In the genomic region with DNA sequence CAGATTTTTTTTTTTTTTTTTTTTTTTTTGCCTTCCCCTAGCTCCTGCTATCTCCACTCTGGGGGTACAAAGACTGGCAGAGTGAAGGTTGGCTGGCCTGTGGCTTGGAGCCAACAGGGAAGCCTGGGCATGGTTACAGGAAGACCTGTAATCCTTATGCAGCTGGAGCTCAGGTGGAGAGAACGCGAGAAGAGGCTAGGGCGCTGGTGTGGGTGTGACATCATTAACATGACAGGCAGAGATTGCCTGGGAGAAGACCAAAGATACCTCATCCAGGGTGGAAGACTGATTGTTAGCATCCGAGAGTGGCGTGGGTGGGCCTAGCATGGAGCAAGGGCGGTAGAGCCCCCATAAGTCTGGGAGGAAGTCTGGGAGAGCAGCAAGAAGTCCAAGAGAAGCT, we compare ENCODE assay signal across 21 mouse cellular contexts. TPM values are rescaled to one million over a fixed set of nuclear protein-coding genes. Genes with fewer than 3 reads are reported as not detected.
DNase-seq lines count a peak whose midpoint lies in the region; ATAC-seq and TF ChIP-seq lines count a peak whose summit lies in the region.
"Had no signal": no experiment of that assay in that cellular context is flagged by ENCODE, and none has a peak within 500 bp of the region (broad histone marks: within the 10 kb centered on the region; RNA-seq: fewer than 3 reads in every experiment).

No protein-coding gene starts in this region.

- no peaks in the 10 kb centered on the region for H3K36me3 ChIP-seq in E14TG2a.4 (ENCODE audit: insufficient read depth, low read length)
- H3K36me3 ChIP-seq in intestine, embryonic 16.5 days (ENCODE audit: control insufficient read depth, insufficient read depth, low read length): no peaks in the 10 kb centered on the region
- 0 out of 2 replicates have a peak, but pooled peaks cover 3% of the 10 kb centered on the region for H3K36me3 ChIP-seq in heart, embryonic 10.5 days
- H3K36me3 ChIP-seq in hindbrain, postnatal 0 days (ENCODE audit: insufficient read depth, low read length): peaks cover 6% of the 10 kb centered on the region; the same call in 1 of the 2 replicates
- H3K36me3 ChIP-seq: embryonic facial prominence, embryonic 12.5 days; heart, embryonic 15.5 days; limb, embryonic 12.5 days; liver, embryonic 13.5 days; lung, embryonic 15.5 days; midbrain, embryonic 13.5 days had no signal

- no peaks in the 10 kb centered on the region for H3K27me3 ChIP-seq in cerebellum, adult 2 months (ENCODE audit: control insufficient read depth, insufficient read depth, low read length)
- H3K27me3 ChIP-seq in E14TG2a.4 (ENCODE audit: insufficient read depth, low read length): peaks cover 63% of the 10 kb centered on the region
- H3K27me3 ChIP-seq in intestine, embryonic 16.5 days (replicated peaks; ENCODE audit: control insufficient read depth, insufficient read depth, low read length): peaks cover 8% of the 10 kb centered on the region
- H3K27me3 ChIP-seq in heart, embryonic 10.5 days (ENCODE audit: insufficient read depth, poor library complexity, severe bottlenecking): peaks cover 79% of the 10 kb centered on the region
- H3K27me3 ChIP-seq in hindbrain, postnatal 0 days (ENCODE audit: insufficient read depth, low read length): no peaks in the 10 kb centered on the region; the same call in 1 of the 2 replicates

- no peak for DNase-seq in cerebellum, adult 2 months
- DNase-seq in kidney, postnatal 10 days: peak; percentile 64
- DNase-seq in heart, embryonic 10.5 days (ENCODE audit: low spot score): no peak
- no peak for DNase-seq in hindbrain, postnatal 0 days (ENCODE audit: low spot score)
- DNase-seq: gastrocnemius, adult 2 months; heart, adult 18-20 months; liver, embryonic 13.5 days; retina, postnatal 1 day; thymus, postnatal 36 days had no signal

- H3K9ac ChIP-seq in intestine, embryonic 16.5 days (ENCODE audit: low read depth, low read length): no peak overlapping the region
- H3K9ac ChIP-seq in hindbrain, postnatal 0 days (replicated peaks; ENCODE audit: low read length): no peak overlapping the region
- H3K9ac ChIP-seq: embryonic facial prominence, embryonic 12.5 days; heart, embryonic 15.5 days; limb, embryonic 12.5 days; liver, embryonic 13.5 days; lung, embryonic 15.5 days; midbrain, embryonic 13.5 days had no signal

- TF ChIP-seq POLR2A in cerebellum, adult 2 months (IDR thresholded peaks at IDR 0.05; ENCODE audit: borderline replicate concordance, insufficient read depth, low read length): no peak

- no peaks in the 10 kb centered on the region for H3K9me3 ChIP-seq in E14TG2a.4 (ENCODE audit: low read length)
- H3K9me3 ChIP-seq in intestine, embryonic 16.5 days (ENCODE audit: control insufficient read depth, low read length): no peaks in the 10 kb centered on the region
- H3K9me3 ChIP-seq in heart, embryonic 10.5 days: no peaks in the 10 kb centered on the region
- no peaks in the 10 kb centered on the region for H3K9me3 ChIP-seq in hindbrain, postnatal 0 days (ENCODE audit: low read length)
- H3K9me3 ChIP-seq: embryonic facial prominence, embryonic 12.5 days; heart, embryonic 15.5 days; limb, embryonic 12.5 days; liver, embryonic 13.5 days; lung, embryonic 15.5 days; midbrain, embryonic 13.5 days had no signal

- 0 out of 2 replicates have a peak overlapping the region, but pooled peaks have one; percentile 16 for H3K27ac ChIP-seq in cerebellum, adult 2 months (ENCODE audit: insufficient read depth, low read length)
- H3K27ac ChIP-seq in intestine, embryonic 16.5 days (ENCODE audit: low read length): peak overlapping the region; percentile 95
- no peak overlapping the region for H3K27ac ChIP-seq in heart, embryonic 10.5 days
- no peak overlapping the region for H3K27ac ChIP-seq in hindbrain, postnatal 0 days
- H3K27ac ChIP-seq: embryonic facial prominence, embryonic 12.5 days; gastrocnemius, adult 2 months; heart, embryonic 15.5 days; limb, embryonic 12.5 days; liver, embryonic 13.5 days; lung, embryonic 15.5 days; macrophage; midbrain, embryonic 13.5 days had no signal

- no peak for TF ChIP-seq CTCF in cerebellum, adult 2 months (IDR thresholded peaks at IDR 0.05; ENCODE audit: borderline replicate concordance, insufficient read depth, low read depth, low read length)
- no peak for TF ChIP-seq CTCF in E14TG2a.4 (conservative IDR thresholded peaks at IDR 0.05; ENCODE audit: low read length)
- no peak for TF ChIP-seq CTCF in hindbrain, postnatal 0 days (IDR thresholded peaks at IDR 0.05; ENCODE audit: low read depth)

- peak overlapping the region; percentile 34; the same call in 1 of the 2 replicates for H3K4me2 ChIP-seq in intestine, embryonic 16.5 days (ENCODE audit: low read depth, low read length)
- no peak overlapping the region for H3K4me2 ChIP-seq in hindbrain, postnatal 0 days (ENCODE audit: low read depth, low read length)
- H3K4me2 ChIP-seq: embryonic facial prominence, embryonic 12.5 days; heart, embryonic 15.5 days; limb, embryonic 12.5 days; liver, embryonic 13.5 days; lung, embryonic 15.5 days; midbrain, embryonic 13.5 days had no signal

- H3K4me3 ChIP-seq in cerebellum, adult 2 months (replicated peaks; ENCODE audit: insufficient read depth, low read depth, low read length): no peak overlapping the region
- H3K4me3 ChIP-seq in E14TG2a.4 (replicated peaks; ENCODE audit: low read length): 0 out of 2 replicates have a peak overlapping the region, but pooled peaks have one; percentile 32
- no peak overlapping the region for H3K4me3 ChIP-seq in intestine, embryonic 16.5 days (ENCODE audit: low read length)
- no peak overlapping the region for H3K4me3 ChIP-seq in heart, embryonic 10.5 days
- no peak overlapping the region for H3K4me3 ChIP-seq in hindbrain, postnatal 0 days (ENCODE audit: low read length)
- H3K4me3 ChIP-seq: embryonic facial prominence, embryonic 12.5 days; gastrocnemius, adult 2 months; heart, embryonic 15.5 days; limb, embryonic 12.5 days; liver, embryonic 13.5 days; lung, embryonic 15.5 days; midbrain, embryonic 13.5 days had no signal

- H3K4me1 ChIP-seq in cerebellum, adult 2 months (ENCODE audit: control insufficient read depth, insufficient read depth, low read length): peaks cover 34% of the 10 kb centered on the region
- peaks cover 74% of the 10 kb centered on the region for H3K4me1 ChIP-seq in E14TG2a.4 (replicated peaks; ENCODE audit: low read depth, low read length)
- H3K4me1 ChIP-seq in intestine, embryonic 16.5 days (ENCODE audit: control insufficient read depth, insufficient read depth, low read length): peaks cover 26% of the 10 kb centered on the region
- peaks cover 35% of the 10 kb centered on the region for H3K4me1 ChIP-seq in heart, embryonic 10.5 days
- peaks cover 19% of the 10 kb centered on the region for H3K4me1 ChIP-seq in hindbrain, postnatal 0 days (ENCODE audit: insufficient read depth, low read length)

- 54% methylated on average over 6 of the region's 6 CpGs for WGBS in cerebellum, adult 2 months
- whole genome bisulfite sequencing in intestine, embryonic 16.5 days: 75% methylated on average over 6 of the region's 6 CpGs
- WGBS in heart, embryonic 10.5 days: 59% methylated on average over 6 of the region's 6 CpGs
- 81% methylated on average over 6 of the region's 6 CpGs for WGBS in hindbrain, postnatal 0 days

- no peak for ATAC-seq in cerebellum, adult (ENCODE audit: insufficient number of reproducible peaks, low FRiP score, low TSS enrichment)
- ATAC-seq in intestine, embryonic 16.5 days: no peak
- no peak for ATAC-seq in hindbrain, postnatal 0 days
- ATAC-seq in megakaryocyte, adult 5-6 weeks (ENCODE audit: poor library complexity, severe bottlenecking): no peak
- ATAC-seq: activated CD4-positive, CD25-positive, alpha-beta regulatory T cell, adult 4 months; forebrain, embryonic 16.5 days; midbrain, embryonic 13.5 days had no signal

RNA-seq across cellular contexts. Expression of a gene that starts 3.3 kb away (rescaled TPM):
- polyA plus RNA-seq in cerebellum, adult 2 months (2012; rRNA removed): 89.4 and 94.9 TPM in 2 replicates
- polyA plus RNA-seq in intestine, embryonic 16.5 days (2015; fragmentation: Nextera tagmentation; extraction: Ambion mirVana): 15.0 and 19.0 TPM in 2 replicates
- 1.2 and 1.7 TPM in 2 replicates for polyA plus RNA-seq in heart, embryonic 10.5 days (2016; fragmentation: Nextera tagmentation; extraction: Ambion mirVana)
- total RNA-seq in hindbrain, postnatal 0 days (2014; rRNA removed): 76.8 and 81.8 TPM in 2 replicates
- polyA plus RNA-seq in hindbrain, postnatal 0 days (2015; fragmentation: Nextera tagmentation; extraction: Ambion mirVana): 18.2 and 20.0 TPM in 2 replicates
- 0.25 and 0.65 TPM in 2 replicates for total RNA-seq in megakaryocyte, adult 5-6 weeks (2015)
- 0.24 and 0.37 TPM in 2 replicates for total RNA-seq in megakaryocyte, adult 5-6 weeks (2017)

RNA-seq across cellular contexts. Expression of a gene that starts 9.4 kb away (rescaled TPM):
- polyA plus RNA-seq in cerebellum, adult 2 months (2012; rRNA removed): 9.6 and 9.8 TPM in 2 replicates
- 11.7 and 12.0 TPM in 2 replicates for polyA plus RNA-seq in intestine, embryonic 16.5 days (2015; fragmentation: Nextera tagmentation; extraction: Ambion mirVana)
- polyA plus RNA-seq in heart, embryonic 10.5 days (2016; fragmentation: Nextera tagmentation; extraction: Ambion mirVana): 10.8 and 14.2 TPM in 2 replicates
- 6.8 TPM in 2 replicates for total RNA-seq in hindbrain, postnatal 0 days (2014; rRNA removed)
- polyA plus RNA-seq in hindbrain, postnatal 0 days (2015; fragmentation: Nextera tagmentation; extraction: Ambion mirVana): 5.9 and 6.2 TPM in 2 replicates
- total RNA-seq in megakaryocyte, adult 5-6 weeks (2015): 3.7 and 4.1 TPM in 2 replicates
- total RNA-seq in megakaryocyte, adult 5-6 weeks (2017): 4.4 and 10.2 TPM in 2 replicates

RNA-seq across cellular contexts. Expression of a gene that starts 9.4 kb away (rescaled TPM):
- polyA plus RNA-seq in cerebellum, adult 2 months (2012; rRNA removed): 5.4 and 5.7 TPM in 2 replicates
- 15.5 and 16.2 TPM in 2 replicates for polyA plus RNA-seq in intestine, embryonic 16.5 days (2015; fragmentation: Nextera tagmentation; extraction: Ambion mirVana)
- 18.9 and 19.6 TPM in 2 replicates for polyA plus RNA-seq in heart, embryonic 10.5 days (2016; fragmentation: Nextera tagmentation; extraction: Ambion mirVana)
- 7.0 and 7.9 TPM in 2 replicates for total RNA-seq in hindbrain, postnatal 0 days (2014; rRNA removed)
- 6.0 and 6.6 TPM in 2 replicates for polyA plus RNA-seq in hindbrain, postnatal 0 days (2015; fragmentation: Nextera tagmentation; extraction: Ambion mirVana)
- 11.0 and 12.4 TPM in 2 replicates for total RNA-seq in megakaryocyte, adult 5-6 weeks (2015)
- total RNA-seq in megakaryocyte, adult 5-6 weeks (2017): 11.9 and 12.4 TPM in 2 replicates

RNA-seq across cellular contexts. Expression of a gene that starts 25.2 kb away (rescaled TPM):
- 98.5 and 109 TPM in 2 replicates for polyA plus RNA-seq in cerebellum, adult 2 months (2012; rRNA removed)
- 87.1 and 88.0 TPM in 2 replicates for polyA plus RNA-seq in intestine, embryonic 16.5 days (2015; fragmentation: Nextera tagmentation; extraction: Ambion mirVana)
- 45.1 and 54.8 TPM in 2 replicates for polyA plus RNA-seq in heart, embryonic 10.5 days (2016; fragmentation: Nextera tagmentation; extraction: Ambion mirVana)
- 14.4 and 21.2 TPM in 2 replicates for total RNA-seq in hindbrain, postnatal 0 days (2014; rRNA removed)
- 83.3 and 90.6 TPM in 2 replicates for polyA plus RNA-seq in hindbrain, postnatal 0 days (2015; fragmentation: Nextera tagmentation; extraction: Ambion mirVana)
- 41.6 and 45.2 TPM in 2 replicates for total RNA-seq in megakaryocyte, adult 5-6 weeks (2015)
- 51.3 and 64.6 TPM in 2 replicates for total RNA-seq in megakaryocyte, adult 5-6 weeks (2017)

RNA-seq across cellular contexts. Expression of a gene that starts 28.1 kb away (rescaled TPM):
- 50.7 and 57.9 TPM in 2 replicates for polyA plus RNA-seq in cerebellum, adult 2 months (2012; rRNA removed)
- polyA plus RNA-seq in intestine, embryonic 16.5 days (2015; fragmentation: Nextera tagmentation; extraction: Ambion mirVana): 72.2 and 81.0 TPM in 2 replicates
- 96.9 and 118 TPM in 2 replicates for polyA plus RNA-seq in heart, embryonic 10.5 days (2016; fragmentation: Nextera tagmentation; extraction: Ambion mirVana)
- total RNA-seq in hindbrain, postnatal 0 days (2014; rRNA removed): 137 TPM in 2 replicates
- 123 TPM in 2 replicates for polyA plus RNA-seq in hindbrain, postnatal 0 days (2015; fragmentation: Nextera tagmentation; extraction: Ambion mirVana)
- 30.3 and 31.9 TPM in 2 replicates for total RNA-seq in megakaryocyte, adult 5-6 weeks (2015)
- 48.5 and 50.7 TPM in 2 replicates for total RNA-seq in megakaryocyte, adult 5-6 weeks (2017)

Comparison
In these comparisons a context has a peak if more than half of its experiments do, and no peak if none do; other contexts are left out.
1. H3K27ac ChIP-seq: peak in cerebellum, adult 2 months (single experiment) and intestine, embryonic 16.5 days (single experiment); none in heart, embryonic 10.5 days (single experiment) and hindbrain, postnatal 0 days (single experiment).